Mouse (Mus musculus) brain, embryonic 14.5 days (tissue): ENCODE data around the gene Dennd1b. TPM values are rescaled to one million over a fixed set of nuclear protein-coding genes. Genes with fewer than 3 reads are reported as not detected.

Experiments
- DNase-seq: peaks from one replicate; pipeline ENCODE4 v3.0.0-alpha.2; 2011; ENCODE audit warnings: low read depth
- CTCF ChIP-seq: fragments of 200-500 bp; IDR thresholded peaks from 2 replicates; pipeline ENCODE4 v1.5.1; 2012; ENCODE audit warnings: inconsistent platforms, mild to moderate bottlenecking, moderate library complexity, borderline replicate concordance; ENCODE audit not compliant: insufficient read depth, insufficient read length; ENCODE audit errors: extremely low read depth
- POLR2A ChIP-seq: fragments of 200-500 bp; IDR thresholded peaks from 2 replicates; pipeline ENCODE4 v1.6.1; 2012; ENCODE audit warnings: mild to moderate bottlenecking, inconsistent platforms, borderline replicate concordance; ENCODE audit not compliant: poor library complexity, insufficient read depth, insufficient read length, severe bottlenecking; ENCODE audit errors: extremely low read depth
- polyA plus RNA-seq: library from polyadenylated mRNA; depleted of rRNA; stranded (reverse); fragments of >200 nt; gene quantifications from 2 replicates; pipeline ENCODE4 v1.2.3, GENCODE M21; 2012; rRNA removed

The Dennd1b gene
- polyA plus RNA-seq: 4.8 and 7.2 TPM in 2 replicates

DNA sequence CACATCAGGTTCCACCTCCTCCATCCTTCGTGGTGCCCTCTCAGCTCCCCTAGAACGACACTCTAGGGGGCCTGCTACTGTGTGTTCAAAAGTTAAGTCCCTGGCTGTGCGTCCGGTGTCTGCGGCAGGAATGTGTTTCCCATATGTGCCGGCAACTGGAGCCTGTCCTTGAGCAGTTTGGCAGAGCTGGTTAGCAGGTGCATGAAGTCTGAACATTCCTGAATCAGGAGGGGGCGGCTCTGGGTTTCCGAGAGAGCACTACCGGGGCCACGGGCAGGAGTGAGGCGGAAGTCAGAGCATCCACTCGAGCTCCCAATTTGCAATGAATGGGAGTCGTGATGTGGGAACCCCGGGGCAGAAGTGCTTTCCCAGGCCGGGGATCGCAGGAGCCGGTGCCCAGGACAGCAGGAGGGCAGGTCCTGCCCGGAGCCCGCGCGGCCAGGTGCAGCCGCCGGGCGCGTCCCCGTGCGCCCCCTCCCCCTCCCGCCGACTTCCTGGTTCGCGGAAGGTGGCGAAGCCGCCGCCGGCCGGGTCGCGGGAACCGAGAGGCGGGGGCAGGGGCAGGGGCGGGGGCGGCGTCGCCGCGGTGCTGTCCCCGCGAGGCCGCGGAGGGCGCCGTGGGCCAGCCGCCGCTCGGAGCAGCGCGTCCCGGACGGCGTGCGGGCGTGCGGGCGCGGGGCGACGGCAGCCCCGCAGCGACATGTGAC, at the start of gene Dennd1b:
Gene Dennd1b (plus strand): TSS at position 275 of the 707 bp plus-strand sequence.
- no peak for TF ChIP-seq POLR2A
- no peak for TF ChIP-seq CTCF
- peak; percentile 76 for DNase-seq

DNA sequence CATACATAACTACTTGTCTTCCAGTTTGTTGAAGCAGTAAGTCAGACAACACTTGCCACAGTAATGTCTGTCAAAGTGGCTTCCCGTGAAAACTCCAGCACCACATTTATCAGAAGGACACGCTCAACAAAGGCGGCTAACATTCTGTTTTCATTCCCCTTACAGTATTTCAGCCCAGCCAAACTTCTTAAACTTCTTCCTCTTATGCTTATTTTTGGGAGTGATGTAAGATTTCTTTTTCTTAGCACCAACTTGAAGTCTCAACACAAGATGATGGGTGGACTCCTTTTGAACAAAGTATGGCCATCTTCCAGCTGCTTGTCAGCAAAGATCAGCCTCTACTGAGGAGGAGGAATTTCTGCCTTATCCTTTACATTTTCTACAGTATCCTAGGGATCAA, 47.6 kb upstream of the Dennd1b start:
- no peak for TF ChIP-seq CTCF
- no peak for TF ChIP-seq POLR2A
- DNase-seq: no peak

- no peak for DNase-seq
- no peak for TF ChIP-seq CTCF
- TF ChIP-seq POLR2A: no peak
These were observed 43.6 kb upstream of the Dennd1b start for GRCm38 (mm10) chr1:138919601-138920000.

DNA sequence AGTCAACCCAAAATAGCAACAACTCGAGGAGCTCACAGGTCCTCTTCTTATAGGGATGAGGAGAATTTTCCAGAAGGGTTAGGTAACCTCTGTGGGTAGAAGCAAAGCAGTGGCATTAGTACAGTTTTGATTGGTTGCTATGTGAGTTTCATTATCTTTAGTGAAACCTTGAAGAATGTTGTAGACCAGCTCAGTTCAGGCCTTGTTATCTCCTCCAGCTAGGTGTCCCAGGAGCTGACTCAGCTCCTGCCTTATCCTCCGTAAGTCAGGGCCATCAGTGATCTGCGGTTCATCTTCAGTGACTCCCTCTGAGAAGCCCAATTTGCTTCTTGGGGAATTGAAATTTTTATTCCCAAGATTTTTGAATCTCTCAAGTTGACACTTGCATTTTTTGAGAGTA, 43.2 kb upstream of the Dennd1b start:
- no peak for TF ChIP-seq CTCF
- TF ChIP-seq POLR2A: no peak
- no peak for DNase-seq

- DNase-seq: no peak
- no peak for TF ChIP-seq CTCF
- TF ChIP-seq POLR2A: no peak
These were observed 42.4 kb upstream of the Dennd1b start for GRCm38 (mm10) chr1:138920799-138921198.

DNA sequence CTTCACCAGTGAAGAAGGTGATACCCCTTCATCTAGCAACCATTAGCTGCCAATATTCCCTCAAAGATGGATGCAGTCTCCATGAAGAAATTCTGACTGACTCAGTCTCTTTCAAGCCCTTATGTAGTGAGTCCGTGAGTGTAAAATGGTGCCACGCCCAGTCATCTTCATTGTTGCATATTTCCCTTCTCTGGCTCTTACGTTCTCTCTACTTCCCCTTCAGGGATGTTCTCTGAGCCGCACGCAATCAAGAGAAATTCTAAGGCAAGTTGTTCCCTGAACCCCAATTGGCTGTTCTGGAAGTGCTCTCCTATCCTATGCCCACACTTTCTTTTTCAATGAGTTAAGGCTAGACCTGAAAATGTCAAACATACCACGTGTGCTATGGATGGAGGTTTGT, 40.3 kb upstream of the Dennd1b start:
- TF ChIP-seq POLR2A (no peak), CTCF (no peak)
- DNase-seq: no peak

GRCm38 (mm10) chr1:138924282-138924681, 39.0 kb upstream of the Dennd1b start:
- DNase-seq: no peak
- no peak for TF ChIP-seq CTCF
- no peak for TF ChIP-seq POLR2A

DNA sequence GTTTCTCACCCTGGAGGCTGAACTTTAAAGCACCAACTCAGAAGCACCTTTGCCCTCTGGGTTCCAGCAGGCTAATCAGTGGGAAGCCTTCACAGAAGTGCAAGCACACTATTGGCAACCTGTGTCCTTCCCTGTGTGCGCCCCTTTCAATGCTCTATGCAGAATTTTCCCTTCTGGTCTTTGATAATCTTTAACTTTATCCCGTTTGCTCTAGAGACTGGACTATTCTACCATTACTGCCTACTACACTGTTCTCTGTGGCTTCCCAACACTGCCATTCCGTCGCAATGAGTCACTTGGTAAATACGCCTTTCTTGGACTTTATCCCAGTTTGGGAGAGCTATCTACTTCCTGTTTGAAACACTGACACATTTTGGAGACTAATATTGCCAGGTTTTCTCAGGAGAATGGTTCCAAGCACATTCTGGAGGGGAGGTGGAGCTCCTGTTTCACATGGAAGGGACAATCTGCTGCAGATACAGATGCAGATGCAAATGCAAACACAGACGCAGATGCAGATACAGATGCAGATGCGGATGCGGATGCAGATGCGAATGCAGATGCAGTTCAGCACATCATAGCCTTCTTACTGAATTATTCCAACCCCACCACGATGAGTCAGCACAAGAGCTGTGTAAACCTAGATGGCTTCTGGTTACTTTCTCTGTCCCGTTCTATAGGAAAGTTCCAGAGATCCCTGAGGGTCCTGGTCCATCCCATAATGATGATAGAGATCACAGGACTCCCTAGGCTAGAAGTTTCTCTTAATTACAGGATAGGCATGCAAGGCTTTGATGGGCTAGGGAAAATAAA, 34.4 kb upstream of the Dennd1b start:
- TF ChIP-seq POLR2A: no peak
- no peak for TF ChIP-seq CTCF
- peak; percentile 62 for DNase-seq

DNA sequence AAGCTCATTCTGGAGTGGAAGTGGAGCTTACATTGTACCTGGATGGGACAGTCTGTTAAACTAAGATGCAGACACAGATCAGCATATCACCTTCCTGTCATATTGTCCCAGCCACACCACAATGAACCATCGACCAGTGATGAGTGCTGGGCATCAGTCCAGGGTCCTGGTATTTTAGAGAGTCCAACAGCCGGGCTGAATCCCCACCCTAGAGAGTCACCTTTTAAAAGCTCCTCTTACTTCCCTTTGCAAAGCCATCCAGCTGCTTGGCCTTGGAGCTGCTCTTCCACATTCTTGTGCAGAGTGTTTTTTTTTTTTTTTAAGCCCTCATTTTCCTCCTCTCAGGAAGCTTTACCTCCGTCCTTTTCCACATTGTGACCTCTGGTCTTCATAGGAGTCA, 33.2 kb upstream of the Dennd1b start:
- DNase-seq: no peak
- TF ChIP-seq POLR2A (no peak), CTCF (no peak)

DNA sequence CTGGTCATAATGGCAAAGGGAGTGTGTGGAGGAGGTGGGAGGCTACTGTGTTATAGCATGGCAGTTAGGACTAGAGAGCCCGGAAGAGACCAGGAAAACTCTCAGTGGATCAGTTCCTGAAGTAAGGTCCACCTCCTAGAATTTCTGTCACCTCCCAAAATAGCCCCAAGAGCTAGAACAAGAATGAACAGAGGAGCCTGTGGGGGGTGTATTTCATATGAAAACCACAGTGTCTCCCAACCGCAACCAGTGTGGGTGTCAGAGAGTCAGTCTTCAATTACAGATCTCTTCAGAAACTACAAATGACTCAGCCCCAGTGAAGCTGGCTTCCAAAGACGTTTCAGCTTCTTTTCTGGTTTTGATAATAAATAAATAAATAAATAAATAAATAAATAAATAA, 32.4 kb upstream of the Dennd1b start:
- no peak for TF ChIP-seq CTCF
- no peak for TF ChIP-seq POLR2A
- DNase-seq: no peak

DNA sequence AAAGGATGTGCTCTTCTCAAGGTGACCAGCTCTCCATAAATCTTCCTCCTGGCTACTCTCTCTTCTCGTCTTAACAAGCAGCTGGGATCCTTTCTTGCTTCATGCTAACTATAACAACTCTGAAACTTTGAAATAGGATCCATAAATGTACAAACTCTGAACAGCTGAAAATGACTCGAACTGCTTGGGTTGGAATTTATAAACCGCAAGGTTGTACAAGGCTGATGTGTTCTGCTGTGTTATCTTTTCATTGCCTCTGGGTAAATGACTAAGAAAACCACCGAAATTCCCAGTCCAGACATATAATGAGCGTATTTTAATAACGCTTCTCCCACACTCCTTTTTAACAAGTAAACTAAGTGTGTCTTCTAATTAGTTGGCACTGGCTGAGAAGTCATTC, 27.1 kb upstream of the Dennd1b start:
- TF ChIP-seq CTCF (no peak), POLR2A (no peak)

More for the DNA sequence above, 27.1 kb upstream of the Dennd1b start:
- DNase-seq: no peak
